Mouse (Mus musculus) limb, embryonic 11.5 days (tissue): ENCODE results near the gene Chsy1. TPM values are rescaled to one million over a fixed set of nuclear protein-coding genes. Genes with fewer than 3 reads are reported as not detected.
A peak's percentile ranks its signal among the peaks of the same experiment; 100 is the strongest.
"Not testable (repeated sequence)": the region's sequence is repeated elsewhere in the genome, so short reads cannot be mapped to it uniquely, and the experiment has no call there.

Experiments used
- ATAC-seq: fragments of 200-750 bp; cut with Nextera tagmentation; 2 replicates; pipeline ENCODE4 v1.8.0; 2017; ENCODE audit warnings: low read depth; ENCODE audit not compliant: insufficient number of reproducible peaks, low FRiP score, low TSS enrichment
- DNase-seq: peaks from one replicate; pipeline ENCODE4 v3.0.0-alpha.2; 2015; ENCODE audit warnings: low spot score
- H3K27ac ChIP-seq: fragments of 300-500 bp; sonication (generic); replicated peaks from 2 replicates; pipeline ENCODE4 v1.5.1; 2014; ENCODE audit warnings: low read depth, mild to moderate bottlenecking, low read length
- H3K27me3 ChIP-seq: fragments of 300-500 bp; sonication (generic); 2 replicates; pipeline ENCODE4 v1.6.1; 2014; ENCODE audit warnings: mild to moderate bottlenecking, low read length, mixed read lengths; ENCODE audit not compliant: control insufficient read depth, insufficient read depth
- H3K36me3 ChIP-seq: fragments of 300-500 bp; sonication (generic); 2 replicates; pipeline ENCODE4 v1.6.1; 2014; ENCODE audit warnings: mild to moderate bottlenecking, low read length, moderate library complexity, mixed read lengths; ENCODE audit not compliant: control insufficient read depth, insufficient read depth
- H3K4me1 ChIP-seq: fragments of 300-500 bp; sonication (generic); 2 replicates; pipeline ENCODE4 v1.6.1; 2014; ENCODE audit warnings: low read length, mixed read lengths; ENCODE audit not compliant: control insufficient read depth, insufficient read depth
- H3K4me2 ChIP-seq: fragments of 300-500 bp; sonication (generic); 2 replicates; pipeline ENCODE4 v1.6.1; 2014; ENCODE audit warnings: low read depth, mild to moderate bottlenecking, moderate library complexity; ENCODE audit not compliant: severe bottlenecking
- H3K4me3 ChIP-seq: fragments of 300-500 bp; sonication (generic); 2 replicates; pipeline ENCODE4 v1.5.1; 2014; ENCODE audit warnings: low read depth, low read length
- H3K9ac ChIP-seq: fragments of 300-500 bp; sonication (generic); 2 replicates; pipeline ENCODE4 v1.6.1; 2014; ENCODE audit warnings: mild to moderate bottlenecking, low read length
- H3K9me3 ChIP-seq: fragments of 300-500 bp; sonication (generic); 2 replicates; pipeline ENCODE4 v1.6.1; 2016; ENCODE audit warnings: low read length; ENCODE audit not compliant: control insufficient read depth
- WGBS: fragments of 180-500 bp; shearing (Covaris S2); extraction: QIAGEN DNeasy Blood & Tissue Kit; methylation state at CpG from one replicate; pipeline ENCODE4 v1.1.7; 2014; 5-methylcytosine and 5-hydroxymethylcytosine counted together
- polyA plus RNA-seq: library from polyadenylated mRNA; unstranded; fragments of >200 nt; fragmentation: Nextera tagmentation; extraction: Ambion mirVana; gene quantifications from 2 replicates; pipeline ENCODE4 v1.2.1, GENCODE M21; 2014

Gene Chsy1
- polyA plus RNA-seq, 1 experiment from 2014 or later, result 27.1 TPM

DNA sequence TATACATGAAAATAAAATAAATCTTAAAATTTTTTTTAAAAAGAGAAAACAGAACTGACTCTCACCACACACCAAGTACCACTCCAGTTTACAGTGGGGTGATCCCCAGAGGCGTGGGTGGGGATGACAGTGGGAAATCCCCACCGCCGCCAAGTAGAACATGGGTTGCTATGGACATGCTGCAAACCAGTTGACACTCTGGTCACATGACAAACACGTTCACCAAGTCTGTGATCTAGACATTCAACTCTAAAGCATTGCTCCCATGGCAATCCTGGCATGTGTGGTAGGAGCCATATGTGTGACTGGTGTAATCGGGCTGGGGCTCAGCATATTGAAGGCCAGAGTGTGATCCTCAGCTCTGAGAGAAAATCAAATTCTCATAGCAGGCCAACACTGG lies 76.1 kb downstream of the Chsy1 start:
- DNase-seq (no peak), ATAC-seq (no peak)
- Histone ChIP-seq H3K4me1 (peaks cover 5% of the 10 kb centered on the region; the same call in 1 of the 2 replicates), H3K4me2 (no peak overlapping the region), H3K36me3 (no peaks in the 10 kb centered on the region), H3K27me3 (no peaks in the 10 kb centered on the region), H3K9ac (no peak overlapping the region), H3K4me3 (no peak overlapping the region), H3K27ac (no peak overlapping the region), H3K9me3 (no peaks in the 10 kb centered on the region)
- WGBS, result 92% methylated on average over 5 of the region's 5 CpGs

DNA sequence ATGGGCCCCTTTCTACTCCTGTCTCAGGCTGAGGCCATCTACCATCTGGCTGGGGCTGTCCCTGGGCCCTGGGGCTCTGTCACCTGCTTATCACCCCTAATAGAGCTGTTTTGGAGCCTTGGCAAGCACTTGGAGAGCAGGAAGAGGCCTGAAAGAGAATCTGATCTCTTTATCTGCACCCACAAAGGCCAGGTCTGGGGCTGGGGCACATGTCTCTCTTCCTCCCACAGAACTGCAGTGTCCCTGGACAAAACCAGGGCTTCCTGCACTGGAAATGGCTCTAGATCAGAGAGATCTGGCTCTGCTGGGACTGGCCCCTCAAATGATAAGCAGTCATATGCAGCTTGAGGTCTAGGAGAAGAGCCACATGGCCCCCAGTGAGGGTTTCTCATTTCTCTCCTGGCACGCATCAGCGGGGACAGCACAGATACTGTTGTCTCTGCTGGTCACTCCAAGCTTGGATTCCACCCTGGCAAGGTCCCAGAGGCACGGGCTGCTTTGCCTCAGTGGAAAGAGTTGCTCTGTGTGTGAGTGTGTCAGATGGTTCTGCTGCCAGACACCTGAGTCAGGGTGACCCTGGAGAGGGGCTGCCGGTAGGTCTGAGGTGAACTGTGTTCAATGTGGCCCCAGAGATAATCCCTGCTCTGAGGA lies 78.4 kb downstream of the Chsy1 start:
- H3K9me3 ChIP-seq, result no peaks in the 10 kb centered on the region
- H3K27me3 ChIP-seq, result no peaks in the 10 kb centered on the region
- no peak overlapping the region for H3K4me2 ChIP-seq
- 88% methylated on average over 4 of the region's 4 CpGs for WGBS
- no peak overlapping the region for H3K27ac ChIP-seq
- peaks cover 5% of the 10 kb centered on the region; the same call in 1 of the 2 replicates for H3K4me1 ChIP-seq
- H3K36me3 ChIP-seq, result no peaks in the 10 kb centered on the region
- DNase-seq, result no peak
- H3K9ac ChIP-seq, result no peak overlapping the region
- H3K4me3 ChIP-seq, result no peak overlapping the region
- ATAC-seq, result no peak

DNA sequence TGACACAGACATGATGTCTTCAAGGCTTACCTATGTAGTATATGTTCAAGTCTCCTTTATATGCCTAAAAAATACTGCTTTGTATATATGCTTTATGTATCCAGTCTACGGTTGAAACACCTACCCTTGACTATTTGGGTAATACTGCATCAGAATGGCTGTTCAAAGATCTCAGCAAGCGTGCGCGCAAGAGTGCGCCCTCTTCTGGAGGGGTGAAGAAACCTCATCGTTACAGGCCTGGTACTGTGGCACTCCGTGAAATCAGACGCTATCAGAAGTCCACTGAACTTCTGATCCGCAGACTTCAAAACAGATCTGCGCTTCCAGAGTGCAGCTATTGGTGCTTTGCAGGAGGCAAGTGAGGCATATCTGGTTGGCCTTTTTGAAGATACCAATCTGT lies 81.1 kb downstream of the Chsy1 start:
- H3K4me1 ChIP-seq, H3K27me3 ChIP-seq, H3K9ac ChIP-seq, H3K9me3 ChIP-seq, H3K4me3 ChIP-seq, H3K36me3 ChIP-seq, H3K4me2 ChIP-seq, ATAC-seq, H3K27ac ChIP-seq, DNase-seq: not testable (repeated sequence)
- 90% methylated on average over 10 of the region's 10 CpGs for WGBS

DNA sequence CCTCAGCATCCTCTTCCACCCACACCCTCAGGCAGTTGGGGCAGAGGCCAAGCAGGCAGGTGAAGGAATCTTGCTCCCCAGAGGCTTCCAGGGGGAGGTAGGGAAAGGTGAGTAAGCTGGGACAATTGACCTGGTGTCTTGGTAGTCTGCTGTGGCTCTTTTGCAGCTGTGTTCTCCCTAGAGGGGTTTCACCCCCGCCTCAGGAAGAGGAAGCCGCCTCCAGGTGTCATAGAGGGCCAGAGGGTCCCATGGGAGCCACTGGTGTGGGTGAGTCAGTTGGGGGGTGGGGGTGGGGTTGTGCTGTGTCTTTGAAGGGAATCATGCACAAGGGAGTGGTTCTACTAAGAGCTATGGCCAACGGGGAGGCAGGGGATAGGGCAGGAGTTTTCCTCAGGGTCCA lies 85.2 kb downstream of the Chsy1 start:
- no peaks in the 10 kb centered on the region for H3K27me3 ChIP-seq
- DNase-seq (no peak), ATAC-seq (no peak)
- no peaks in the 10 kb centered on the region for H3K36me3 ChIP-seq
- H3K9me3 ChIP-seq, result no peaks in the 10 kb centered on the region
- peaks cover 3% of the 10 kb centered on the region; the same call in 1 of the 2 replicates for H3K4me1 ChIP-seq
- WGBS, result 81% methylated on average over 3 of the region's 3 CpGs
- H3K9ac ChIP-seq, result no peak overlapping the region
- no peak overlapping the region for H3K4me3 ChIP-seq
- H3K27ac ChIP-seq, result no peak overlapping the region
- H3K4me2 ChIP-seq, result no peak overlapping the region

DNA sequence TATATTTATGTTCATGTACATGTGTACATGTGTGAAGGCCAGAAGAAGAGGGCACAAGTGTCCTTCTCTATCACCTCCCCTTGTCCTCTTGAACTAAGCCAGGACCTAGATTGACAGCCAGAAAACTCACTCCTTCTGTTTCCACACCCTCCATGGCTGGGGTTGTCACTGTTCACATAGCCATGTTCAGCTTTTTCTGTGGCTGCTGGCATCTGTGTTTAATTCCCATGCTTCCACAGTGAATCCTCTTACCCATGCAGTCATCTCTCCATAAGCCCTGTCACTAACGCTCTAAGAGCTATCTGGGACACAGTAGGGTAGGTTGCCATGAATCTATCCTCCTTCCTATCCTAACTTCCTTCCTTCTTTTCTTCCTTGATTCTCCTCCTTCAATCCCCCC lies 86.6 kb downstream of the Chsy1 start:
- peaks cover 7% of the 10 kb centered on the region; the same call in 1 of the 2 replicates for H3K4me1 ChIP-seq
- ATAC-seq, result no peak
- no peak overlapping the region for H3K27ac ChIP-seq
- no peak overlapping the region for H3K4me2 ChIP-seq
- H3K4me3 ChIP-seq, result no peak overlapping the region
- no peaks in the 10 kb centered on the region for H3K36me3 ChIP-seq
- 87% methylated on average over 1 of the region's 1 CpGs for WGBS
- no peaks in the 10 kb centered on the region for H3K27me3 ChIP-seq
- H3K9me3 ChIP-seq, result no peaks in the 10 kb centered on the region
- no peak overlapping the region for H3K9ac ChIP-seq
- no peak for DNase-seq

DNA sequence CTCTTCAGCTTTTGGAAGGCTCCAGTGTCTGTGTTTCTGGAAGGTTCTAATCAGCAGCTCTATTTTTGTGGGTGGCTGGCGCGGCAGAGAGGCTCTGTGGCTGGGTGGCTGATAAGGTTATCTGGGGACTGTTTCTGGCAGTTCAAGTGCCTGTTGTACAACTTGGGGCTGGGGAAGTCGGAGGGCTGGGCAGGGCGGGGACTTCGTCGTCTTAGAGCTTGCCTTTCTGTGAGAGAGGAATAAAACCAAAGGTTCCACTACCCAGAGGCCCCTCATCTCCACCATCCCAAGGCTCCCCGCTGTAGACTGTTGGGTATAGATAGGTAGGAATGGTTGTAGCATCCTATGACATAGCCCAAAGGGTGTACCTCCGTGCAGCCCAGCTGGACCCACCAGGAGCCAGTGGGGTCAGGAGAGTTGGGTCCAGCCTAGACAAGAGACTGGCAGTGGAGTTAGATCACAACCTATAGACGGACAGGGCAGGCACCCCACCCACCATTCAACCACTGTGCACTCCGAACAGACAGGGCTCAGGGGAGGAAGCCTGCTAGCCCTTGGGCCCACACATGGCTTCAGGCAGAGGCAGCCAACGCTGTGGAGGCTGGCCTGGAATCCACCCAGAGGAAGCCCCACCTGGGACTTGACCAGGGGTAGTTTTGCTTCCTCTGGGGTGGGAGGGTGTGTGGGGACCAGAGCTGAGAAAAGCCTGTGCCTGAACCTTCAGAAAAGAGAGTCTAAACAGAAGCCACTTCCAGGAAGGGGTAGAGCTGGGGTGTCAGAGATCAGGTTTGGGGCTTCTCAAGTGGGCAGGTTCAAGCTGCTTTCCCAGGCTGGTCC lies 87.5 kb downstream of the Chsy1 start:
- no peak for DNase-seq
- Histone ChIP-seq H3K4me3 (no peak overlapping the region), H3K27ac (0 out of 2 replicates have a peak overlapping the region, but pooled peaks have one; percentile 39), H3K4me2 (no peak overlapping the region), H3K36me3 (no peaks in the 10 kb centered on the region), H3K4me1 (peaks cover 9% of the 10 kb centered on the region; the same call in 1 of the 2 replicates), H3K9ac (no peak overlapping the region), H3K27me3 (no peaks in the 10 kb centered on the region), H3K9me3 (no peaks in the 10 kb centered on the region)
- ATAC-seq, result no peak
- WGBS, result 80% methylated on average over 11 of the region's 11 CpGs

DNA sequence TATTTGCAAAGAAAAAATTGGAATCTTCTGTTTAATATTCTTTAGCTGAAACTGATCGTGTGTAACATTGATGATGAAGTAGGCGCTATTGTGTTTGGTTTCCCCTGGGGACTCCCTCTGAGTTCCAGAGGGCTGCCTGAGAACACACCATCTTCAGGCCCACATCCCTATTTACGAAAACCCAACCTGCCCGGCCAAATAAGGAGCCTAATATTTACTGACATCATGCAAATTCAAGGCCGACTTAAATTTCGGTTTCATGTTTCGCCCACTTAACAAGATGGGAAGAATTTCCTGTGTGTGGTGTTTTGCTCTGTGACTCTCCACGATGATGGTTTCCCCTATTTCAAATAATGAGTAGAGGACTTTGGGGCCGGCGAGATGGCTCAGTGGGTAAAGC lies 89.1 kb downstream of the Chsy1 start:
- ATAC-seq, result no peak
- H3K4me3 ChIP-seq, result no peak overlapping the region
- no peaks in the 10 kb centered on the region for H3K36me3 ChIP-seq
- 74% methylated on average over 10 of the region's 10 CpGs for WGBS
- H3K9me3 ChIP-seq, result no peaks in the 10 kb centered on the region
- H3K4me1 ChIP-seq, result peaks cover 9% of the 10 kb centered on the region; the same call in 1 of the 2 replicates
- no peak overlapping the region for H3K27ac ChIP-seq
- H3K9ac ChIP-seq, result no peak overlapping the region
- no peak overlapping the region for H3K4me2 ChIP-seq
- no peak for DNase-seq
- H3K27me3 ChIP-seq, result no peaks in the 10 kb centered on the region

DNA sequence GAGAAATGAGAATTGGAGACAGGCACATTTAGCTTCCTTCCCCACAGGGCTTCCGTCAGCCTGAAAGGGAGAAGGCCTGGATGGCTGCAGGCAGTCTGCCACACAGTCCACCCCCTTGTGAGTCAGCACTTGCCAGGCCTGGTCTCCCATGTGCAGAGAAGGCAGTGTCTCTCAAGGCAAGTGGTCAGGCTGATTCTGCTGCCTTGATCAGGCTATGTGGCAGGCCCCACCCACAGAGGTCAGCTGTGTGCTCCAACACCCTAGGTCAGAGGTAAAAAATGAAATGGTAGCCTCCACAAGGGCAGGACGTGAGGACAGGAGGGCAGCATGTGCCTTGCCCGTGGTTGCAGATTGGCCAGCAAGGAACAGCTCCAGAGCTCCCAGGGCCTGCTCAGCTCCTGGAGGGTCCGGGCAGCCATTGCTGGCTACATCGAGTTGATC lies 90.1 kb downstream of the Chsy1 start:
- Histone ChIP-seq H3K9ac (no peak overlapping the region), H3K4me1 (peaks cover 9% of the 10 kb centered on the region; the same call in 1 of the 2 replicates), H3K27me3 (no peaks in the 10 kb centered on the region), H3K4me2 (no peak overlapping the region), H3K4me3 (no peak overlapping the region), H3K9me3 (no peaks in the 10 kb centered on the region), H3K27ac (peak overlapping the region; percentile 8; the same call in 1 of the 2 replicates), H3K36me3 (no peaks in the 10 kb centered on the region)
- ATAC-seq, result no peak
- 76% methylated on average over 5 of the region's 5 CpGs for WGBS
- no peak for DNase-seq
